Mouse (Mus musculus) kidney, embryonic 14.5 days (tissue): Measurements from ENCODE around the gene Phox2a. TPM values are rescaled to one million over a fixed set of nuclear protein-coding genes. Genes with fewer than 3 reads are reported as not detected.

Source experiments
- ATAC-seq: fragments of 200-750 bp; cut with Nextera tagmentation; 2 replicates; pipeline ENCODE4 v1.8.0; 2017; ENCODE audit warnings: moderate number of reproducible peaks, mild to moderate bottlenecking, moderate TSS enrichment, moderate library complexity; ENCODE audit not compliant: low FRiP score, low TSS enrichment
- H3K27ac ChIP-seq: fragments of 300-500 bp; sonication (generic); 2 replicates; pipeline ENCODE4 v1.5.1; 2014; ENCODE audit warnings: low read depth, mild to moderate bottlenecking, low read length, moderate library complexity, mixed read lengths
- H3K27me3 ChIP-seq: fragments of 300-500 bp; sonication (generic); 2 replicates; pipeline ENCODE4 v1.6.1; 2014; ENCODE audit warnings: mild to moderate bottlenecking, low read length; ENCODE audit not compliant: control insufficient read depth, insufficient read depth
- H3K36me3 ChIP-seq: fragments of 300-500 bp; sonication (generic); 2 replicates; pipeline ENCODE4 v1.6.1; 2014; ENCODE audit warnings: low read length, mixed read lengths; ENCODE audit not compliant: control insufficient read depth, insufficient read depth
- H3K4me1 ChIP-seq: fragments of 300-500 bp; sonication (generic); 2 replicates; pipeline ENCODE4 v1.6.1; 2014; ENCODE audit warnings: low read length, mixed read lengths; ENCODE audit not compliant: control insufficient read depth, insufficient read depth
- H3K4me2 ChIP-seq: fragments of 300-500 bp; sonication (generic); replicated peaks from 2 replicates; pipeline ENCODE4 v1.6.1; 2014; ENCODE audit warnings: low read depth, mild to moderate bottlenecking, low read length
- H3K4me3 ChIP-seq: fragments of 300-500 bp; sonication (generic); 2 replicates; pipeline ENCODE4 v1.5.1; 2014; ENCODE audit warnings: mild to moderate bottlenecking, low read length
- H3K9ac ChIP-seq: fragments of 300-500 bp; sonication (generic); 2 replicates; pipeline ENCODE4 v1.6.1; 2014; ENCODE audit warnings: low read depth, mild to moderate bottlenecking, low read length, moderate library complexity
- H3K9me3 ChIP-seq: fragments of 300-500 bp; sonication (generic); 2 replicates; pipeline ENCODE4 v1.6.1; 2016; ENCODE audit warnings: low read length; ENCODE audit not compliant: control insufficient read depth
- WGBS: fragments of 180-500 bp; shearing (Covaris S2); extraction: QIAGEN DNeasy Blood & Tissue Kit; methylation state at CpG from one replicate; pipeline ENCODE4 v1.1.7; 2014; 5-methylcytosine and 5-hydroxymethylcytosine counted together
- polyA plus RNA-seq: library from polyadenylated mRNA; unstranded; fragments of >200 nt; fragmentation: Nextera tagmentation; extraction: Ambion mirVana; gene quantifications from 2 replicates; pipeline ENCODE4 v1.2.1, GENCODE M21; 2014

Gene Phox2a
- polyA plus RNA-seq, 1 experiment from 2014 or later: not detected

DNA sequence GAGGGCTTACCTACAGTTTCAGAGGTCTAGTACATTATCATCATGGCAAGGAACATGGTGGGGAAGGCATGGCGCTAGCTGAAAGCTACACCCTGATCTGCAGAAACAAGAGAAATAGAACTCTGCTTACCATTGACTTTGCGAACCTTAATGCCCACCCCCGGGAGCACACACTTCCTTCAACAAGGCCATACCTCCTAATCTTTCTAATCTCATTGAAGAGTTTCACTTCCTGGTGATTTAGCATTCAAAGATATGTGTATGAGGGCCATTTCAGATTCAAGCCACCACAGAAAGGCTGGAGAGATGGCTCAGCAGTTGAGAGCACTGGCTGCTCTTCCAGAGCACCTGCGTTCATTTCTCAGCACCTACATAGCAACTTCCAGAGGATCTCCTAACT lies 39.0 kb downstream of the Phox2a start, which contains the start of gene Folr2:
Gene Folr2 (minus strand): TSS at position 101 of the 400 bp plus-strand sequence.
- no peak within 1 kb of the TSS for H3K4me3 ChIP-seq
- H3K36me3 ChIP-seq: no peaks in the 10 kb centered on the region
- ATAC-seq: no peak
- no peak within 1 kb of the TSS for H3K9ac ChIP-seq
- H3K4me1 ChIP-seq: no peaks in the 10 kb centered on the region
- no peaks in the 10 kb centered on the region for H3K9me3 ChIP-seq
- 88% methylated on average over 4 of the region's 4 CpGs for WGBS
- no peak within 1 kb of the TSS for H3K4me2 ChIP-seq
- H3K27me3 ChIP-seq: no peaks in the 10 kb centered on the region
- no peak within 1 kb of the TSS for H3K27ac ChIP-seq

- WGBS: 89% methylated on average over 9 of the region's 9 CpGs
- H3K27ac ChIP-seq: no peak overlapping the region
- no peaks in the 10 kb centered on the region for H3K36me3 ChIP-seq
- ATAC-seq: no peak
- H3K27me3 ChIP-seq: no peaks in the 10 kb centered on the region
- H3K4me3 ChIP-seq: no peak overlapping the region
- no peaks in the 10 kb centered on the region for H3K4me1 ChIP-seq
- no peak overlapping the region for H3K4me2 ChIP-seq
- no peaks in the 10 kb centered on the region for H3K9me3 ChIP-seq
- no peak overlapping the region for H3K9ac ChIP-seq
These were observed 40.2 kb downstream of the Phox2a start for GRCm38 (mm10) chr7:101858362-101858761.

- Histone ChIP-seq H3K4me1 (no peaks in the 10 kb centered on the region), H3K27me3 (no peaks in the 10 kb centered on the region), H3K9me3 (no peaks in the 10 kb centered on the region), H3K4me2 (no peak overlapping the region), H3K27ac (no peak overlapping the region), H3K4me3 (no peak overlapping the region), H3K36me3 (no peaks in the 10 kb centered on the region), H3K9ac (no peak overlapping the region)
- no peak for ATAC-seq
These were observed 42.9 kb downstream of the Phox2a start for GRCm38 (mm10) chr7:101860978-101861377.

GRCm38 (mm10) chr7:101862291-101862690 lies 44.2 kb downstream of the Phox2a start:
- Histone ChIP-seq H3K4me3 (no peak overlapping the region), H3K9ac (no peak overlapping the region), H3K27ac (no peak overlapping the region), H3K27me3 (no peaks in the 10 kb centered on the region), H3K36me3 (no peaks in the 10 kb centered on the region), H3K4me1 (no peaks in the 10 kb centered on the region), H3K4me2 (no peak overlapping the region), H3K9me3 (no peaks in the 10 kb centered on the region)
- WGBS: 74% methylated on average over 3 of the region's 3 CpGs
- no peak for ATAC-seq

DNA sequence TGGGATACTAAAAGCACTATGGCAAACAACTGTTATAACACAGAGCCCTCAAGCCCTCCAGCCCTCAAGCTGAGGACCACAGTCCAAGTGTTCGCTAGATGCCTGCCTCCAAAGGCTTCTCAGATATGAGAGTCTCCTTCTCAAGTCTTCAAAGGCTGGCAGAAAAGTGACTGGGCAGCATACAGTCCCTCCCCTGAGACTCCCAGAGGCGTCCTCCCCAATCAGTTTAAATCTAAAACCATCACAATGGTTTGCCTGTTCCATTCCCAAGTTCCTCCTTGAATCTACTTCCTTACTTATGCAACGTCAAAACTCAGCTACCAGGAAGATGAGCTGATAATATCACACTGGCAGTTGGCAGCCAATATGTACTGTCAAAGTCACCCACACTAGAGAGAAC lies 45.3 kb downstream of the Phox2a start, which contains the start of gene Anapc15:
Gene Anapc15 (plus strand): TSS at position 301 of the 400 bp plus-strand sequence.
- Histone ChIP-seq H3K36me3 (no peaks in the 10 kb centered on the region), H3K27me3 (no peaks in the 10 kb centered on the region), H3K4me2 (no peak within 1 kb of the TSS), H3K4me3 (no peak within 1 kb of the TSS), H3K9ac (no peak within 1 kb of the TSS), H3K27ac (no peak within 1 kb of the TSS), H3K9me3 (no peaks in the 10 kb centered on the region), H3K4me1 (peaks cover 5% of the 10 kb centered on the region; the same call in 1 of the 2 replicates)
- 66% methylated on average over 3 of the region's 3 CpGs for WGBS
- ATAC-seq: no peak

DNA sequence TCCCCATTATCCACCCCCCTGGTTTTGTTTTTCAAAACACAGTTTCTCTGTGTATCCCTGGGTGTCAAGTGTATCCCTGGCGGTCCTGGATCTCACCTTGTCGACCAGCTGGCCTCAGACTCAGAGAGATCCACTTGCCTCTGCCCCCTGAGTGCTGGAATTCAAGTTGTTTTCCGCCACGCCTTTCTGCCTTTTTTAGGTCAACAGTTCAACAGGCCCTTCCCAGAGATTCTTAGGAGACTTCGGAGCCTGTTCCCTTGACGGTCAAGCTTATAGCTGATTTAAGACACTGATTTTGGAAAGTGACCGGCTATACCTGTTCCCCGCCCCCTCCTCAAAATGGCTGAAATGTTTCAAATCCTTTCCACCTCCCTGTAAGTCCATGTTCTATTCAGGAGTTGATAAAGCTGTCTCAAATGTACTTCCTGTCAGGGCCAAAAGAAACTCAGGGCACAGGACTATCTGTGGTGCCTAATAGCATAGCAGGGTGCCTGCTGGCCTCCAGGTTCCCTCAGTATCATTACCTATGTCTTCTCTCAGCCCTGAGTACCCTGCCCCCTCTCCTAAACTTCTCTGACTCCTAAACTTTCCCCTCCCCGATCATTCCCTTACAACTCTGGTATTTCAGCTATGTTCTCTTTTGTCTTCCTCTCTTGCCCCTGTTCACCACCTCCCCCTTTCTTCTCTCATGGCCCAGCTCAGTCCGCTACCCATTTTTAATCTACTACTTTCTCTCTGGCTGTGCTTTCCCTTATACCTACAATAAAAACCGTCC lies 48.6 kb downstream of the Phox2a start:
- H3K4me1 ChIP-seq: peaks cover 5% of the 10 kb centered on the region; the same call in 1 of the 2 replicates
- H3K36me3 ChIP-seq: no peaks in the 10 kb centered on the region
- H3K4me3 ChIP-seq: no peak overlapping the region
- H3K27me3 ChIP-seq: no peaks in the 10 kb centered on the region
- no peak overlapping the region for H3K27ac ChIP-seq
- WGBS: 83% methylated on average over 11 of the region's 11 CpGs
- no peak for ATAC-seq
- no peak overlapping the region for H3K4me2 ChIP-seq
- no peak overlapping the region for H3K9ac ChIP-seq
- no peaks in the 10 kb centered on the region for H3K9me3 ChIP-seq

DNA sequence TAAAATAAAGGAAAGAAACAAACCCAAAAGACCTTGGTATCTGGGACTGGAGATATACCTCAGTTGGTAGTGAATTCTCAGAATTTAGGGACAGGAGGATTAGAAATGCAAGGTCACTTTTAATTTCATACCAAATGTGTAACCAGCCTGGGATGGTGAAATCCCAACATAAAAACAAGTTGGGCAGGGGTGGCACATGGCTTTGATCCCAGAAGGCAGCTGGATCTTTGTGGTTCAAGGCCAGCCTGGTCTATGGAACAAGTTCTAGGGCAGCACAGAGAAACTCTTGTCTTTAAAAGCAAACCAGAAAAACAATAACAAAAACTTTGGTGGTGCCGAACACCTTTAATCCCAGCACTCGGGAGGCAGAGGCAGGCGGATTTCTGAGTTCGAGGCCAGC lies 49.4 kb downstream of the Phox2a start:
- peaks cover 5% of the 10 kb centered on the region; the same call in 1 of the 2 replicates for H3K4me1 ChIP-seq
- 100% methylated on average over 4 of the region's 4 CpGs for WGBS
- no peaks in the 10 kb centered on the region for H3K36me3 ChIP-seq
- no peaks in the 10 kb centered on the region for H3K9me3 ChIP-seq
- no peak overlapping the region for H3K4me2 ChIP-seq
- H3K9ac ChIP-seq: no peak overlapping the region
- no peaks in the 10 kb centered on the region for H3K27me3 ChIP-seq
- no peak for ATAC-seq
- no peak overlapping the region for H3K27ac ChIP-seq
- no peak overlapping the region for H3K4me3 ChIP-seq

DNA sequence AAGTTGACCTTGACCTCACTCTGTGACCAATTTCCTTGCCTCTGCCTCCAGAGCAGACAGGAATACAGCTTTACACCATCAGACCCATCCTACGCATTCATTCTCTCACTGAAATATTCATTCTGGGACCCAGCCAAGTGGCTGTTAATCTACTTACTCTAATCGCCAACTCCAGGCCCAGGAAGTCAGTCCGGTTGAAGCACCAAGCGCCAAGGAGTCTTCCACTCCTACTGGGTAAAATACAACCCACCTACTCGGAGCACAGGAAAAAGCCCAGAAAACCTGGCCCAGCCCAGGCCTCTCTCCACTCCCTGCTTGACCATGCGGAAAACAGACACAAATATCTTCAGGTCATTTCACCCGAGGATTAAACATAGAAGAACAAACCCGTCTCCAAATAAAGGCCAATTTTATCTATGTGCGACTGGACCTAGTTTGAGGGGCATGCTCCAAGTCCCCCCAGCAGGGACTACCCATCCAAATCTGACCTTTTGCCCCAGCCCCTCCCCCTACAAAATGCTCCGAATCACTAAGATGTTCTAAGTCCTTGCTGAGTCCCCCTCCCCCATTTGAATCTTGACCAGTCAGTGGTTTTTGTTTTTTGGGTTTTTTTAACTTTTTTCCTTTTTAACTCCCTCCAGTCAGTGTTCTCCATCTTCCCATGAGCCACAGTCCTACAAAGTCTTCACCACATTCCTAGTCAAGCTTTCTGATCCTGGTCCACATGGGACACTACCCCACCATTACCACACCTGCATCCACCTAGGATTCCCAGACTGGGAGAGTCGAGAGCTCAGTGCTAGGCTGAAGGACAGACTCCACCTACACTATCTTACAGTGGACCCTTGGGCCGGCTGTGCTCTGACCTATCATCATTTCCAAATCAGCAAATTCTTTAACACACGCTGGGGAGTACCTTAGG lies 50.4 kb downstream of the Phox2a start:
- no peak overlapping the region for H3K4me3 ChIP-seq
- H3K9me3 ChIP-seq: no peaks in the 10 kb centered on the region
- H3K4me2 ChIP-seq: peak overlapping the region; percentile 12; the same call in 1 of the 2 replicates
- H3K27me3 ChIP-seq: no peaks in the 10 kb centered on the region
- peak; percentile 56; the same call in 1 of the 2 replicates for ATAC-seq
- no peak overlapping the region for H3K9ac ChIP-seq
- WGBS: 47% methylated on average over 13 of the region's 13 CpGs
- no peaks in the 10 kb centered on the region for H3K36me3 ChIP-seq
- H3K4me1 ChIP-seq: peaks cover 5% of the 10 kb centered on the region; the same call in 1 of the 2 replicates
- peak overlapping the region; percentile 24; the same call in 1 of the 2 replicates for H3K27ac ChIP-seq
